Mouse (Mus musculus): ENCODE results near the gene Htr7. TPM values are rescaled to one million over a fixed set of nuclear protein-coding genes. Genes with fewer than 3 reads are reported as not detected.

Htr7 gene
- polyA plus RNA-seq, 1 experiment from 2014 or later: 0.32 TPM

Other genes with a start within 250 kb of the Htr7 start
- 106 and 110 TPM in 2 replicates for gene Rpp30, start 26.2 kb upstream of the Htr7 start, polyA plus RNA-seq (2014; fragmentation: Nextera tagmentation; extraction: Ambion mirVana)
- gene Ankrd1, start 62.6 kb upstream of the Htr7 start, polyA plus RNA-seq (2014; fragmentation: Nextera tagmentation; extraction: Ambion mirVana): 0.11 TPM in 1 of 2 replicates, not detected in the other

Measured in hindbrain, embryonic 11.5 days (tissue).